Mouse (Mus musculus) embryonic facial prominence, embryonic 14.5 days (tissue): ENCODE measurements around the gene Fhl2. TPM values are rescaled to one million over a fixed set of nuclear protein-coding genes. Genes with fewer than 3 reads are reported as not detected.
A peak's percentile ranks its signal among the peaks of the same experiment; 100 is the strongest.

ENCODE experiments used
- ATAC-seq: fragments of 200-750 bp; cut with Nextera tagmentation; 2 replicates; pipeline ENCODE4 v1.8.0; 2017; ENCODE audit warnings: low read depth, moderate number of reproducible peaks, moderate TSS enrichment
- DNase-seq: peaks from one replicate; pipeline ENCODE4 v3.0.0-alpha.2; 2015; ENCODE audit warnings: low spot score
- H3K27ac ChIP-seq: fragments of 300-500 bp; sonication (generic); replicated peaks from 2 replicates; pipeline ENCODE4 v1.5.1; 2014; ENCODE audit warnings: low read depth, mild to moderate bottlenecking, low read length, moderate library complexity
- H3K27me3 ChIP-seq: fragments of 300-500 bp; sonication (generic); replicated peaks from 2 replicates; pipeline ENCODE4 v1.6.1; 2014; ENCODE audit warnings: low read length; ENCODE audit not compliant: control insufficient read depth, insufficient read depth
- H3K36me3 ChIP-seq: fragments of 300-500 bp; sonication (generic); 2 replicates; pipeline ENCODE4 v1.6.1; 2014; ENCODE audit warnings: low read length, mixed read lengths; ENCODE audit not compliant: control insufficient read depth, insufficient read depth
- H3K4me1 ChIP-seq: fragments of 300-500 bp; sonication (generic); 2 replicates; pipeline ENCODE4 v1.6.1; 2014; ENCODE audit warnings: antibody characterized with exemption, low read length; ENCODE audit not compliant: control insufficient read depth, insufficient read depth
- H3K4me2 ChIP-seq: fragments of 300-500 bp; sonication (generic); 2 replicates; pipeline ENCODE4 v1.6.1; 2014; ENCODE audit warnings: low read depth, mild to moderate bottlenecking, low read length, moderate library complexity, mixed read lengths
- H3K4me3 ChIP-seq: fragments of 300-500 bp; sonication (generic); 2 replicates; pipeline ENCODE4 v1.5.1; 2014; ENCODE audit warnings: low read depth, mild to moderate bottlenecking, low read length
- H3K9ac ChIP-seq: fragments of 300-500 bp; sonication (generic); 2 replicates; pipeline ENCODE4 v1.6.1; 2014; ENCODE audit warnings: low read depth, mild to moderate bottlenecking, low read length, moderate library complexity, mixed read lengths
- H3K9me3 ChIP-seq: fragments of 300-500 bp; sonication (generic); 2 replicates; pipeline ENCODE4 v1.6.1; 2016; ENCODE audit warnings: low read length; ENCODE audit not compliant: control insufficient read depth
- WGBS: fragments of 180-500 bp; shearing (Covaris S2); extraction: QIAGEN DNeasy Blood & Tissue Kit; methylation state at CpG from one replicate; pipeline ENCODE4 v1.1.7; 2014; 5-methylcytosine and 5-hydroxymethylcytosine counted together
- polyA plus RNA-seq: library from polyadenylated mRNA; unstranded; fragments of >200 nt; fragmentation: Nextera tagmentation; extraction: Ambion mirVana; gene quantifications from 2 replicates; pipeline ENCODE4 v1.2.1, GENCODE M21; 2014

The Fhl2 gene
- polyA plus RNA-seq, 1 experiment from 2014 or later = 29.7 TPM

- Histone ChIP-seq H3K27me3 (no peaks in the 10 kb centered on the region), H3K27ac (no peak overlapping the region), H3K9me3 (no peaks in the 10 kb centered on the region), H3K4me1 (peaks cover 10% of the 10 kb centered on the region; the same call in 1 of the 2 replicates), H3K9ac (no peak overlapping the region), H3K4me3 (no peak overlapping the region), H3K36me3 (no peaks in the 10 kb centered on the region), H3K4me2 (no peak overlapping the region)
- 30% methylated on average over 2 of the region's 2 CpGs for WGBS
- DNase-seq = peak; percentile 39
- ATAC-seq = no peak
Measured at GRCm38 (mm10) chr1:43224171-43224570, 27.4 kb upstream of the Fhl2 start.

- WGBS = 83% methylated on average over 5 of the region's 5 CpGs
- Histone ChIP-seq H3K36me3 (no peaks in the 10 kb centered on the region), H3K9ac (no peak overlapping the region), H3K27me3 (no peaks in the 10 kb centered on the region), H3K9me3 (no peaks in the 10 kb centered on the region), H3K4me3 (no peak overlapping the region), H3K4me2 (no peak overlapping the region), H3K27ac (no peak overlapping the region), H3K4me1 (peaks cover 10% of the 10 kb centered on the region; the same call in 1 of the 2 replicates)
- ATAC-seq (no peak), DNase-seq (no peak)
Measured at GRCm38 (mm10) chr1:43223097-43223496, 26.3 kb upstream of the Fhl2 start.

- Histone ChIP-seq H3K4me2 (no peak overlapping the region), H3K4me3 (no peak overlapping the region), H3K9me3 (no peaks in the 10 kb centered on the region), H3K9ac (no peak overlapping the region), H3K4me1 (no peaks in the 10 kb centered on the region), H3K27ac (no peak overlapping the region), H3K27me3 (no peaks in the 10 kb centered on the region), H3K36me3 (no peaks in the 10 kb centered on the region)
- DNase-seq (no peak), ATAC-seq (no peak)
- 81% methylated on average over 3 of the region's 3 CpGs for WGBS
Measured at GRCm38 (mm10) chr1:43218016-43218680, 21.4 kb upstream of the Fhl2 start.

GRCm38 (mm10) chr1:43215601-43216000 lies 18.8 kb upstream of the Fhl2 start:
- Histone ChIP-seq H3K9ac (no peak overlapping the region), H3K27me3 (no peaks in the 10 kb centered on the region), H3K27ac (no peak overlapping the region), H3K4me2 (no peak overlapping the region), H3K36me3 (no peaks in the 10 kb centered on the region), H3K4me3 (no peak overlapping the region), H3K4me1 (no peaks in the 10 kb centered on the region), H3K9me3 (no peaks in the 10 kb centered on the region)
- DNase-seq = no peak
- ATAC-seq = no peak
- 60% methylated on average over 3 of the region's 3 CpGs for WGBS

GRCm38 (mm10) chr1:43211274-43211673 lies 14.5 kb upstream of the Fhl2 start:
- DNase-seq = no peak
- no peak overlapping the region for H3K4me2 ChIP-seq
- no peaks in the 10 kb centered on the region for H3K36me3 ChIP-seq
- no peak; the same call in 1 of the 2 replicates for ATAC-seq
- no peaks in the 10 kb centered on the region for H3K27me3 ChIP-seq
- no peak overlapping the region for H3K9ac ChIP-seq
- H3K4me3 ChIP-seq = no peak overlapping the region
- no peaks in the 10 kb centered on the region for H3K9me3 ChIP-seq
- 34% methylated on average over 1 of the region's 1 CpGs for WGBS
- H3K27ac ChIP-seq = no peak overlapping the region
- H3K4me1 ChIP-seq = no peaks in the 10 kb centered on the region

GRCm38 (mm10) chr1:43210285-43210684 lies 13.5 kb upstream of the Fhl2 start:
- Histone ChIP-seq H3K36me3 (no peaks in the 10 kb centered on the region), H3K4me2 (no peak overlapping the region), H3K27ac (no peak overlapping the region), H3K4me3 (no peak overlapping the region), H3K9me3 (no peaks in the 10 kb centered on the region), H3K9ac (no peak overlapping the region), H3K4me1 (no peaks in the 10 kb centered on the region), H3K27me3 (no peaks in the 10 kb centered on the region)
- DNase-seq = no peak
- no peak for ATAC-seq
- 80% methylated on average over 9 of the region's 9 CpGs for WGBS

- Histone ChIP-seq H3K4me3 (no peak overlapping the region), H3K9me3 (no peaks in the 10 kb centered on the region), H3K27ac (no peak overlapping the region), H3K36me3 (no peaks in the 10 kb centered on the region), H3K4me1 (no peaks in the 10 kb centered on the region), H3K4me2 (no peak overlapping the region), H3K27me3 (no peaks in the 10 kb centered on the region), H3K9ac (no peak overlapping the region)
- no peak for DNase-seq
- 94% methylated on average over 1 of the region's 1 CpGs for WGBS
- ATAC-seq = no peak
Measured at GRCm38 (mm10) chr1:43207147-43207546, 10.4 kb upstream of the Fhl2 start.

GRCm38 (mm10) chr1:43203282-43203681 lies 6.5 kb upstream of the Fhl2 start:
- no peak overlapping the region for H3K4me2 ChIP-seq
- no peak overlapping the region for H3K4me3 ChIP-seq
- no peak overlapping the region for H3K9ac ChIP-seq
- WGBS = 42% methylated on average over 5 of the region's 5 CpGs
- H3K9me3 ChIP-seq = no peaks in the 10 kb centered on the region
- no peak overlapping the region for H3K27ac ChIP-seq
- H3K36me3 ChIP-seq = no peaks in the 10 kb centered on the region
- no peaks in the 10 kb centered on the region for H3K4me1 ChIP-seq
- ATAC-seq = no peak
- no peak for DNase-seq
- H3K27me3 ChIP-seq = no peaks in the 10 kb centered on the region

GRCm38 (mm10) chr1:43202226-43202625 lies 5.4 kb upstream of the Fhl2 start:
- ATAC-seq (no peak), DNase-seq (no peak)
- Histone ChIP-seq H3K4me2 (no peak overlapping the region), H3K4me3 (no peak overlapping the region), H3K4me1 (no peaks in the 10 kb centered on the region), H3K9me3 (no peaks in the 10 kb centered on the region), H3K36me3 (no peaks in the 10 kb centered on the region), H3K27me3 (no peaks in the 10 kb centered on the region), H3K9ac (no peak overlapping the region), H3K27ac (no peak overlapping the region)
